Mouse (Mus musculus): ENCODE measurements around the gene Cdk2ap2.
"Not testable (repeated sequence)": the region's sequence is repeated elsewhere in the genome, so short reads cannot be mapped to it uniquely, and the experiment has no call there.

Gene Cdk2ap2

GRCm38 (mm10) chr19:4135963-4136345 lies 39.0 kb downstream of the Cdk2ap2 start:
- in situ Hi-C loops (cut with MboI, MseI) = not testable (repeated sequence)

GRCm38 (mm10) chr19:4136463-4136862 lies 39.5 kb downstream of the Cdk2ap2 start:
- in situ Hi-C loops (cut with MboI, MseI) = no loop called here

- in situ Hi-C loops (cut with MboI, MseI) = no loop called here
Measured at GRCm38 (mm10) chr19:4137913-4138312, 40.9 kb downstream of the Cdk2ap2 start.

GRCm38 (mm10) chr19:4139446-4139845 lies 42.5 kb downstream of the Cdk2ap2 start, which contains the start of gene Gpr152:
Gpr152 (plus strand) TSS chr19:4139787.
- in situ Hi-C loops (cut with MboI, MseI) = no loop called here

- in situ Hi-C loops (cut with MboI, MseI) = no loop called here
Measured at GRCm38 (mm10) chr19:4140147-4140546, 43.2 kb downstream of the Cdk2ap2 start.

- in situ Hi-C loops (cut with MboI, MseI) = no loop called here
Measured at GRCm38 (mm10) chr19:4142416-4143173, 45.6 kb downstream of the Cdk2ap2 start.

- in situ Hi-C loops (cut with MboI, MseI) = no loop called here
Measured at GRCm38 (mm10) chr19:4143759-4144268, 46.8 kb downstream of the Cdk2ap2 start, which contains the start of gene Cabp4. Cabp4 (minus strand) TSS chr19:4144033.

GRCm38 (mm10) chr19:4144550-4145498 lies 47.8 kb downstream of the Cdk2ap2 start:
- in situ Hi-C loops (cut with MboI, MseI) = no loop called here

GRCm38 (mm10) chr19:4145936-4146335 lies 49.0 kb downstream of the Cdk2ap2 start:
- in situ Hi-C loops (cut with MboI, MseI) = no loop called here

GRCm38 (mm10) chr19:4146366-4147021 lies 49.5 kb downstream of the Cdk2ap2 start:
- in situ Hi-C loops (cut with MboI, MseI) = no loop called here

- in situ Hi-C loops (cut with MboI, MseI) = no loop called here
Measured at GRCm38 (mm10) chr19:4147022-4147405, 50.0 kb downstream of the Cdk2ap2 start.

- in situ Hi-C loops (cut with MboI, MseI) = no loop called here
Measured at GRCm38 (mm10) chr19:4147782-4148490, 51.0 kb downstream of the Cdk2ap2 start.

GRCm38 (mm10) chr19:4148491-4148806 lies 51.5 kb downstream of the Cdk2ap2 start, which contains the start of gene Coro1b:
Coro1b (plus strand) TSS chr19:4148619.
- in situ Hi-C loops (cut with MboI, MseI) = no loop called here
